7 mouse cellular contexts compared by ENCODE assay signal in the genomic region with DNA sequence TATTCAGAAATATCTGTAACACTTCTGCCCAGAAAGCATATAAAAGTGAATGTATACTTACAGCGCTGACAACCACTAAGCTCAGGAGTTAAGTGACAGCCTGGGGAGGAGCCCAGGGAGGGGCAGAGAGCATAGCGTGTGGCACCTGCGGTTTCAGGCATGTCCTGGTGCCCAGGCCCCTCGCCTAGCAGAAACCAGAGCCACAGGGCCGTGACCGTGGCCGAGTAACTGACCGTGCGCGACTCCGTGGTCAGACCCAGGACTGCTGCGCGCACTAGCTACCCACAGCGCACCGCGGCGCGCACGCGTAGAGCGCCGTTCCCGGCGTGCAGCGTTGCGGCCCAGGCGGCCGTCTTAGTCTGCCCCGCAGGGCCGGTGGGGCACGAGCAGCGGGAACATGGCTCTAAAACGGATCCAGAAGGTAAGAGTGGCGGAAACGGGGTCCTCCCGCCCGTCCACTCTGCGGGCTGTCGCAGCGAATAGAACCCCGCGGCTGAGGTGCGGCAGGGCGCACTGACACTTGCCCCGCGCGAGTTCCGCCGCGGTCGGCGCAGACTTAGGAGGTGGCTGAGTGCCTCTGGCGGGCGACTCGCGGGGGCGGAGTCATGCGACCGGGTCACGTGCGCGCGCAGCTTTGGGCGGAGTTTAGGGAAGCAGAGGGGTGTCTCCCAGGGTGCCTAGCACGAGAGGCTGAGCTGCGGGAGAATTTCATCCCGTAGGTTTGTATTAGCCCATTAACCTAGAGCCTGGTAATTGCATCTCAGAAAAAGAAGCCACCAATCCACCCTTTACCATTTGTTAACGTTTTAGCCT. TPM values are rescaled to one million over a fixed set of nuclear protein-coding genes. Genes with fewer than 3 reads are reported as not detected.
DNase-seq lines count a peak whose midpoint lies in the region; ATAC-seq lines count a peak whose summit lies in the region.

Urgcp (minus strand) TSS at position 557 of the 813 bp plus-strand sequence.

- peak within 1 kb of the TSS; percentile 57 for H3K4me3 ChIP-seq in embryonic facial prominence, embryonic 11.5 days (ENCODE audit: low read depth, low read length)
- H3K4me3 ChIP-seq in limb, embryonic 10.5 days: peak within 1 kb of the TSS; percentile 85
- peak within 1 kb of the TSS; percentile 76 for H3K4me3 ChIP-seq in midbrain, embryonic 13.5 days (replicated peaks)

- peak within 1 kb of the TSS; percentile 56 for H3K4me2 ChIP-seq in embryonic facial prominence, embryonic 11.5 days (ENCODE audit: low read depth, low read length)
- peak within 1 kb of the TSS; percentile 61 for H3K4me2 ChIP-seq in midbrain, embryonic 13.5 days (replicated peaks)

- WGBS in embryonic facial prominence, embryonic 11.5 days: under 1% methylated on average over 68 of the region's 68 CpGs
- WGBS in limb, embryonic 10.5 days: under 1% methylated on average over 68 of the region's 68 CpGs
- under 1% methylated on average over 68 of the region's 68 CpGs for WGBS in midbrain, embryonic 13.5 days

- H3K27me3 ChIP-seq in embryonic facial prominence, embryonic 11.5 days (ENCODE audit: control insufficient read depth, insufficient read depth, low read length): no peaks in the 10 kb centered on the region
- no peaks in the 10 kb centered on the region for H3K27me3 ChIP-seq in limb, embryonic 10.5 days (ENCODE audit: low read depth, poor library complexity, severe bottlenecking)
- H3K27me3 ChIP-seq in midbrain, embryonic 13.5 days: no peaks in the 10 kb centered on the region

- peak within 1 kb of the TSS; percentile 92 for H3K27ac ChIP-seq in embryonic facial prominence, embryonic 11.5 days (replicated peaks; ENCODE audit: low read depth, low read length)
- peak within 1 kb of the TSS; percentile 95 for H3K27ac ChIP-seq in limb, embryonic 10.5 days
- H3K27ac ChIP-seq in midbrain, embryonic 13.5 days: peak within 1 kb of the TSS; percentile 92

- peak; percentile 98 for ATAC-seq in embryonic facial prominence, embryonic 11.5 days (replicated peaks; ENCODE audit: insufficient number of reproducible peaks, low FRiP score, low TSS enrichment, low read depth)
- ATAC-seq in granulocyte monocyte progenitor cell, adult 5-6 weeks (replicated peaks; ENCODE audit: poor library complexity, severe bottlenecking): peak; percentile 87
- peak; percentile 99 for ATAC-seq in midbrain, embryonic 13.5 days

- no peaks in the 10 kb centered on the region for H3K36me3 ChIP-seq in embryonic facial prominence, embryonic 11.5 days (replicated peaks; ENCODE audit: control insufficient read depth, insufficient read depth, low read depth, low read length)
- peaks cover 7% of the 10 kb centered on the region; the same call in 1 of the 2 replicates for H3K36me3 ChIP-seq in limb, embryonic 10.5 days
- no peaks in the 10 kb centered on the region for H3K36me3 ChIP-seq in midbrain, embryonic 13.5 days

- H3K4me1 ChIP-seq in embryonic facial prominence, embryonic 11.5 days (ENCODE audit: control insufficient read depth, insufficient read depth, low read length): no peaks in the 10 kb centered on the region
- peaks cover 8% of the 10 kb centered on the region; the same call in 1 of the 2 replicates for H3K4me1 ChIP-seq in limb, embryonic 10.5 days
- peaks cover 15% of the 10 kb centered on the region for H3K4me1 ChIP-seq in midbrain, embryonic 13.5 days (replicated peaks)

- H3K9ac ChIP-seq in embryonic facial prominence, embryonic 11.5 days (replicated peaks; ENCODE audit: low read length): peak within 1 kb of the TSS; percentile 76
- H3K9ac ChIP-seq in midbrain, embryonic 13.5 days (replicated peaks): peak within 1 kb of the TSS; percentile 91

- peak; percentile 98 for DNase-seq in adrenal gland, postnatal 14 days
- peak; percentile 95 for DNase-seq in embryonic facial prominence, embryonic 11.5 days (ENCODE audit: low spot score)
- DNase-seq in kidney, adult 11 months: peak; percentile 92
- DNase-seq in limb, embryonic 10.5 days (ENCODE audit: low spot score): peak; percentile 99
- peak; percentile 81 for DNase-seq in spleen, adult 12 weeks (ENCODE audit: low spot score)

- H3K9me3 ChIP-seq in embryonic facial prominence, embryonic 11.5 days (replicated peaks; ENCODE audit: control insufficient read depth, low read length): no peaks in the 10 kb centered on the region
- H3K9me3 ChIP-seq in limb, embryonic 10.5 days (replicated peaks): no peaks in the 10 kb centered on the region
- no peaks in the 10 kb centered on the region for H3K9me3 ChIP-seq in midbrain, embryonic 13.5 days

RNA-seq across cellular contexts. Expression of gene Urgcp, which starts in this region (rescaled TPM):
- total RNA-seq in adrenal gland, postnatal 14 days (2021): 56.0 and 56.9 TPM in 2 replicates
- 9.4 and 10.1 TPM in 2 replicates for polyA plus RNA-seq in embryonic facial prominence, embryonic 11.5 days (2014; fragmentation: Nextera tagmentation; extraction: Ambion mirVana)
- total RNA-seq in granulocyte monocyte progenitor cell, adult 5-6 weeks (2014; fragmentation: Nextera tagmentation): 4.7 and 6.4 TPM in 2 replicates
- total RNA-seq in granulocyte monocyte progenitor cell, adult 5-6 weeks (2017): 6.5 TPM in 2 replicates
- 15.4 and 20.3 TPM in 2 replicates for polyA plus RNA-seq in limb, embryonic 10.5 days (2016; fragmentation: Nextera tagmentation; extraction: Ambion mirVana)
- 24.9 and 26.5 TPM in 2 replicates for polyA plus RNA-seq in midbrain, embryonic 13.5 days (2015; fragmentation: Nextera tagmentation; extraction: Ambion mirVana)

Comparison
In these comparisons a context has a peak if more than half of its experiments do, and no peak if none do; other contexts are left out.
1. Peak in every context shown above with its lines: DNase-seq, ATAC-seq, H3K4me3 ChIP-seq and H3K27ac ChIP-seq.